Mouse (Mus musculus) C2C12 (cell line): ENCODE measurements around the gene Arhgef40. TPM values are rescaled to one million over a fixed set of nuclear protein-coding genes. Genes with fewer than 3 reads are reported as not detected.
"Not testable (repeated sequence)": the region's sequence is repeated elsewhere in the genome, so short reads cannot be mapped to it uniquely, and the experiment has no call there.

Experiments
- H3K27me3 ChIP-seq: one replicate; pipeline ENCODE4 v1.6.1; 2011; ENCODE audit not compliant: control insufficient read depth, insufficient read depth, insufficient read length
- H3K36me3 ChIP-seq: one replicate; pipeline ENCODE4 v1.6.1; 2011; ENCODE audit not compliant: control insufficient read depth, insufficient read depth
- H3K4me3 ChIP-seq: one replicate; pipeline ENCODE4 v1.5.1; 2011; ENCODE audit warnings: mild to moderate bottlenecking, control low read depth; ENCODE audit not compliant: poor library complexity, insufficient read depth, severe bottlenecking
- H3K79me2 ChIP-seq: one replicate; pipeline ENCODE4 v1.6.1; 2011; ENCODE audit not compliant: control insufficient read depth, insufficient read depth
- H3K79me3 ChIP-seq: one replicate; pipeline ENCODE4 v1.6.1; 2011; ENCODE audit warnings: low read depth, control low read depth
- H3ac ChIP-seq: one replicate; pipeline ENCODE3; 2011; ENCODE audit warnings: low read depth; ENCODE audit not compliant: control insufficient read depth, insufficient read length
- CEBPB ChIP-seq: IDR thresholded peaks from one replicate; pipeline ENCODE4 v1.6.1; 2011; ENCODE audit warnings: low read depth, mild to moderate bottlenecking, control low read depth, moderate library complexity
- CTCF ChIP-seq: IDR thresholded peaks from one replicate; pipeline ENCODE4 v1.5.1; 2011; ENCODE audit not compliant: control insufficient read depth, insufficient read depth, insufficient read length
- FOSL1 ChIP-seq: IDR thresholded peaks from one replicate; pipeline ENCODE4 v1.8.0; 2011; ENCODE audit warnings: mild to moderate bottlenecking, low read length; ENCODE audit not compliant: poor library complexity, insufficient read depth, severe bottlenecking
- MAX ChIP-seq: IDR thresholded peaks from one replicate; pipeline ENCODE4 v1.6.1; 2011; ENCODE audit warnings: mild to moderate bottlenecking, control low read depth
- MYOD1 ChIP-seq: IDR thresholded peaks from one replicate; pipeline ENCODE4 v1.6.1; 2011; ENCODE audit warnings: low read depth; ENCODE audit not compliant: control insufficient read depth, insufficient read length
- MYOG ChIP-seq: IDR thresholded peaks from one replicate; pipeline ENCODE4 v1.6.1; 2011; ENCODE audit not compliant: control insufficient read depth, insufficient read length; ENCODE audit errors: extremely low read depth
- USF1 ChIP-seq: IDR thresholded peaks from one replicate; pipeline ENCODE4 v1.6.1; 2011; ENCODE audit warnings: low read depth, mild to moderate bottlenecking, control low read depth, moderate library complexity
- polyA plus RNA-seq: library from polyadenylated mRNA; unstranded; fragments of >200 nt; fragmentation: generic; extraction: Trizol; gene quantifications from one replicate; pipeline ENCODE4 v1.2.1, GENCODE M21; 2012; ENCODE audit warnings: missing spikeins

Arhgef40 gene
- polyA plus RNA-seq, 1 experiment = 55.6 TPM

GRCm38 (mm10) chr14:52044901-52045678 lies 60.6 kb downstream of the Arhgef40 start:
- H3K79me3 ChIP-seq = no peaks in the 10 kb centered on the region
- H3K4me3 ChIP-seq = no peak overlapping the region
- TF ChIP-seq MAX (no peak), CEBPB (no peak), CTCF (no peak), FOSL1 (no peak), USF1 (no peak), MYOD1 (no peak), MYOG (no peak)
- H3ac ChIP-seq = no peak overlapping the region
- peaks cover 6% of the 10 kb centered on the region for H3K27me3 ChIP-seq
- no peaks in the 10 kb centered on the region for H3K36me3 ChIP-seq
- H3K79me2 ChIP-seq = no peaks in the 10 kb centered on the region

GRCm38 (mm10) chr14:52045966-52046565 lies 61.5 kb downstream of the Arhgef40 start:
- Histone ChIP-seq H3K4me3 (no peak overlapping the region), H3K27me3 (peaks cover 6% of the 10 kb centered on the region), H3K79me2 (no peaks in the 10 kb centered on the region), H3K36me3 (no peaks in the 10 kb centered on the region), H3ac (no peak overlapping the region), H3K79me3 (no peaks in the 10 kb centered on the region)
- no peak for TF ChIP-seq CEBPB
- TF ChIP-seq USF1 = no peak

- not testable (repeated sequence) for H3K4me3 ChIP-seq, H3K79me3 ChIP-seq, H3K36me3 ChIP-seq, H3ac ChIP-seq, H3K27me3 ChIP-seq, H3K79me2 ChIP-seq
These were observed 68.2 kb downstream of the Arhgef40 start for GRCm38 (mm10) chr14:52052720-52053119.

Other genes with a start within 250 kb of the Arhgef40 start
- gene Ang4, start 211.1 kb upstream of the Arhgef40 start, polyA plus RNA-seq = not detected
- gene AY358078, start 184.7 kb upstream of the Arhgef40 start, polyA plus RNA-seq = not detected
- not detected for gene Ear6, start 131.0 kb upstream of the Arhgef40 start, polyA plus RNA-seq
- 20.1 TPM for gene Mettl17, start 99.9 kb upstream of the Arhgef40 start, polyA plus RNA-seq
- 0.08 TPM for gene Slc39a2, start 91.8 kb upstream of the Arhgef40 start, polyA plus RNA-seq
- gene Ndrg2, start 70.6 kb upstream of the Arhgef40 start, polyA plus RNA-seq = 24.7 TPM
- gene Tppp2, start 66.3 kb upstream of the Arhgef40 start, polyA plus RNA-seq = not detected
- not detected for gene Rnase13, start 61.9 kb upstream of the Arhgef40 start, polyA plus RNA-seq
- gene Tmem253, start 30.9 kb downstream of the Arhgef40 start, polyA plus RNA-seq = 0.46 TPM
- 17.6 TPM for gene Zfp219, start 36.0 kb downstream of the Arhgef40 start, polyA plus RNA-seq
- gene Olfr221, start 57.7 kb downstream of the Arhgef40 start, polyA plus RNA-seq = not detected
- 231 TPM for gene Hnrnpc, start 119.3 kb downstream of the Arhgef40 start, polyA plus RNA-seq
- gene Rpgrip1, start 126.0 kb downstream of the Arhgef40 start, polyA plus RNA-seq = 2.4 TPM
- 25.3 TPM for gene Supt16, start 212.7 kb downstream of the Arhgef40 start, polyA plus RNA-seq